Mouse (Mus musculus) embryo, embryonic 10.5 days (tissue): ENCODE results near the gene Rundc3a.
"Not testable (repeated sequence)": the region's sequence is repeated elsewhere in the genome, so short reads cannot be mapped to it uniquely, and the experiment has no call there.

Source experiments
- DNase-seq: peaks from one replicate; pipeline ENCODE4 v3.0.0-alpha.2; 2015; ENCODE audit warnings: low spot score

Rundc3a gene

GRCm38 (mm10) chr11:102393238-102393634 lies at the start of gene Rundc3a:
TSS of gene Rundc3a (plus strand) at chr11:102393403.
- peak; percentile 93 for DNase-seq

- DNase-seq = no peak
Measured at GRCm38 (mm10) chr11:102344458-102344857, 48.7 kb upstream of the Rundc3a start.

DNA sequence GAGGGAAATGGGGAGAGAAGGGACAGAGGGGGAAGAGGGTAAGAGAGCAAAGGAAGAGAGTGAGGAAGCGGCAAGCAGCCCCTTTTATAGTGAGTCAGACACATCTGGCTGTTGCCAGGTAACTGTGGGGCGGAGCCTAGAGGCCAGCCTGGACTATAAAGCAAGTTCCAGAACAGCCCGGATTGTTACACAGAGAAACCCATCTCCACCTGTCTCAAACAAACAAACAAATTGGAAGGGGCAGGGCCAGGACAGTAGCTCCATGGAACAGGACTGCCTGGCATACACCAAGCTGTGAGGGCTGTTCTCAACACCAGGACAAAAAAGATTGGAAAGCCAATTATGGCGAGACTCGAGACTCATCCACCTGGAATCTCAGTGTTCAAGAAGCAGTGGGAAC lies 46.3 kb upstream of the Rundc3a start:
- DNase-seq = no peak

DNA sequence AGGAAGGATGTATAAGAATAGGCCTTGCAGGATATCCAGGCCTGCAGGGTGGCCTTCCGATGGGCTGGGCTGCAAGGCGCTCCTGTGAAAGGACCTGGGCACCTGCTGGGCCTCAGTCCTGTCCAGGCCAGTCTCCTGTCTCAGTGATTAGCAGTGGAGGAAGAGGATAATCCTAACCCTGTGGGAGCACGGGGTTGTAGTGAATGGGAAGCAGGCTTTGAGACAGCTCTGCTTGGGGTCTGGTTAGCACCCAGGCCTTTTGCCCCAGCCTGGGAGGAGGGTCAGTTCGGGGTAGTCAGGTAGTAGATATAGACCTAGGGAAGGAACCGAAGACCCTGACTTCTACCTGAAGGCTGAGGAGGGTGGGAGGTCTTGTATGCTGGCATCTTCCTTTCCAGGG lies 45.5 kb upstream of the Rundc3a start:
- DNase-seq = no peak

DNA sequence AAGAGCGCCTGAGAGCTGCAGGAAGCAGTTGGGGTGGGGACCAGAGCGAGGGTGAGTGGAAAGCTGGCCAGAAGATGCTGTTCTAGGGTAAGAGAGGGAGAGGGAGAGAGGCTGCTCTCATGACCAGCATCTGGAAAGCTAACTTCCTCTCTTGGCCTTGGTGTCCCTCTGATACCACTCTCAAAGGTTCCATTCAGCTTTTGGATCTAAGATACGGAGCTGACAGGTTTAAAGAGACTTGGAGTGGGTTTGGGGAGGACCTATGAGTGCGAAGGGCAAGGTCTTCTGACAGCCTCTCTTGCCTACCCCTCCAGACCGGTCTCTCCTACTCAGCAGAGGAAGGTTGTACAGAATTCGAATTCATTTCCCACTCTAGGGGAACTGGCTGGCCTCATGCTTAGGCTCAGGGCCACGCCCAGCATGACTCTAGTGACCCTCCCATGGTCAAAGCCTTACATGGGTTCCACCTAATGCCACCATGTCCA lies 45.1 kb upstream of the Rundc3a start:
- no peak for DNase-seq

DNA sequence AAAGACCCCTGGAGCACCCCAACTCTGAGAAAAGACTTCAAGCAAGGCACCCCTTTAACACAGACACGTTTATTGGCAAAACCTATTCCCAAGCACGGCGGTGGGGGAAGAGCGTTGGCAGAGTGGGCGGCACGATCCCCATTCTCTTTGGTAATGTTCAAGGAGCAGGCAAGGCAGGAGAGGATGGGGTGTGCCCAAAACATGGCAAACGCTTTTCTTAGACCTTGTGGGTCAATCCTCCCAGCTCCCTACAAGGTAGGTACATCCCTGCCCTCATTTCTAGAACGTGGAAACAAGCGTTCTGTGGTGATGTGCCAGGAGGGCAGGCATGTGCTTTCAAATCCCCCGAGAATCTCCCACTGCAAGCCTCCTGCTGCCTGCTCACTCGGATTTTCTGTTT lies 44.4 kb upstream of the Rundc3a start:
- DNase-seq = no peak

- DNase-seq = no peak
Measured at GRCm38 (mm10) chr11:102349189-102349954, 43.8 kb upstream of the Rundc3a start.

DNA sequence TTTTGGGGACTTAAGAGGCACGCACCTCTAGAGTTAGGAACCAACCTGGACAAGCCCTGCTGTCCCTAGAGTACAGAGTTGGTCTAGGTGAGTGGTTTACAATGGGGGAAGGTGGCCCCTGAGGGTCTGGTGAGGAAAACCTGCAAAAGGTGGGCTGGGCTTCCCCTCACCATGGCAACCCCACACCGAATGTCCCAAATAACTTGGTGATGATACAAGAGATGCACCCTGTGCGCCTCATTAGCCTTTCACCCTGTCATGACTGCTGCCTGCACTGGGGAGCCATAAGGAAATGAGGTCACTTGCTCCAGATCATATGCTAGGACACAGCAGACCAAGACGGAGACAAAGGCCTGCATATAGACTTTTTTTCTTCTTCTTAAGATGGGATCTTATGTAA lies 42.8 kb upstream of the Rundc3a start:
- DNase-seq = no peak

DNA sequence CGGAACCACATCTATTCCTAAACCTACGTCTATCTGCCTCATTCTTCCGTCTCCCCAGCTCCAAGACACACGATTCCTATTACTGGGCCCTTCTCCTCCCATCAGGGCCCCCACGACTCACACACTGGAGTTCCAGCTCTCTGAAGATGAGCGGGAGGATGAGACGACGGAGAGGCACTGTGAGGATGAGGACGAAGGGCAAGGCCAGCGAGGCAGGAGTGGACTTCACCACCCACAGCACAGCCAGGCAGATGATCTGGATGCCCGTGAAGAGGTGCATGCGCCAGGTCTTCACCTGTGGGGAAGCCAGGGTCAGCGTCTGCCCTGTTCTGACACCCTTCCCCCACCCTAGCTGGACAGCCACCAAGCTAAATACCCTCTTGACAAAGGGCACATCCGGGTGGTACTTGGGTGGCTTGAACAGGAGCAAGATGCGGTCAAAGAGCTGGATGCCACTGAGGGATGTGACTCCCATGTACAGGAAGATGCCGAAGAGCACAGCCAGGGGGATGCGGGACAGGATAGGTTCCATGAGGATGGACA lies 42.2 kb upstream of the Rundc3a start:
- no peak for DNase-seq

DNA sequence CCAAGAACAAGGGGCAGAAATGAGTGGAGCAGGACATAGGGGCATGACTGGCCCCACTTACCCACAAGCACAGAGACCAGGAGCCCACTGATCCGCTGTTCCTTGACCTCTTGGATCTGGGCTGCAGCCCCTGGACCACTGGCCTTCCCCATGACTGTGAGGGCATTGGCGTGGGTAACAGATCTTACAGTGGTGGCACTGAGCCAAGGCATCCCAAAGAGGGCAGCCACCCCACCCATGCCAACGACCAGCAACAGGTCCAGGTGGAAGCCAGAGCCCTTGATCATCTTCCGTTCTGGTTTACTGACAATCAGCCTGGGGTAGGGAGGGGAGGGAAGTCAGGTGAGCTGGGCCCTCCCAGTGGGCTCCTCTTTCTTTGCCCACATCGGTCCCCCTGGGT lies 40.8 kb upstream of the Rundc3a start:
- DNase-seq = no peak

DNA sequence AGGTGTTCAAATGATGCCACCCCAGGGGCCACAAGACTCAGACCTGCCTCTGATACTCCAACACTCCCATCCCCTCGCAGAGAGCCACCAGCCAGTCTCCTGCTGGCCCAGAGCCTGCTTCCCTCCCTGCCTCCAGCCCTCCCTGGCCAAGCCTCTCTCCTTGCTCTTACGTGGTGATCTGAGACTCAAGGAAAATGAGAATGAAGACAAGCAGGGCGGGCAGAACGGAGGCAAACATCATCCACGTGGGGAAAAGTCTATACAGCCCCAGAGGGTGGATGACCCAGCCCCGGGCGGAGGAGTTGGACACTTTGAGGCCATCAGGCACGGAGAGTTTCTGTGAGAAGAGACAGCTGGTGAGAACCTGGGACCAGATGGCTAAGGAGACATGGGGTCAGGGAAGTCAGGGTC lies 40.2 kb upstream of the Rundc3a start:
- no peak for DNase-seq

- DNase-seq = no peak
Measured at GRCm38 (mm10) chr11:102355501-102355900, 37.7 kb upstream of the Rundc3a start.

DNA sequence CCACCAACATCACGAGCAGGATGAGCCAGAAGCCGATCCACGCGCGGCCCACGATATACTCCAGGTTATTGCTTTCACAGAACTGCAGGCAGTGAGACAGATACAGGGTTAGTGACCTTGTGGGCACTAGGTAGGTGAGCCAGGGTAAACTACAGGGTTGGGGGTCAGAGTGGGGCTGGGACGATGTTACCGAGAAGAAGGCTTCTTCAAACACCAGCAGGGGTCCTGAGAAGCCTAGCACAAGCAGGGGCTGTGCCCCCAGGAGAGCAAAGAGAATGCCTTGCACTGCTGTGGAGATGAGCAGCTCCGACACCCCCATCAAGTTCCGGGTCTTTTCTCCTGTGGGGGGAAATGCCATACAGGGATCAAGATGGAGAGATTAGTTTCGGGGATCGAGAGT lies 37.0 kb upstream of the Rundc3a start:
- no peak for DNase-seq

- no peak for DNase-seq
Measured at GRCm38 (mm10) chr11:102356636-102357350, 36.4 kb upstream of the Rundc3a start.

DNA sequence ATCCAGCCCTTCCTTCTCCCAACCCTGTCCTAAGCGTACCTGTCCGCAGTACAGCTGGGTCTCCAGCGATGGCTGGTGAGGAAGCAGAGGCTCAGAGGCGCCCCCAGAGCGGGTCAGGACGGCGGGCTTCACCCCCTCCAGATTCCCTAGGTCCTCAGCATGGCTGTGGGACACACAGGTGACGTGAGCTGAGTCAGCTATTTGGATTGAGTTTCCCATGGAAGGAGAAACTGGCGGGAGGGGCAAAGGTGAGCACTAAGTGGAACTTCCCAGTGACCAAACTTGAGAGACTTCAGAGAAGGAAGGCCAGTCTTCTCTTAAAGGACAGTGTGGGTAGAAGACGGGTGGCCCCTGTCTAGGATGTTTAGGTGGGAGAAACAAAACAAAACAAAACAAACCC lies 34.8 kb upstream of the Rundc3a start:
- DNase-seq = no peak

DNA sequence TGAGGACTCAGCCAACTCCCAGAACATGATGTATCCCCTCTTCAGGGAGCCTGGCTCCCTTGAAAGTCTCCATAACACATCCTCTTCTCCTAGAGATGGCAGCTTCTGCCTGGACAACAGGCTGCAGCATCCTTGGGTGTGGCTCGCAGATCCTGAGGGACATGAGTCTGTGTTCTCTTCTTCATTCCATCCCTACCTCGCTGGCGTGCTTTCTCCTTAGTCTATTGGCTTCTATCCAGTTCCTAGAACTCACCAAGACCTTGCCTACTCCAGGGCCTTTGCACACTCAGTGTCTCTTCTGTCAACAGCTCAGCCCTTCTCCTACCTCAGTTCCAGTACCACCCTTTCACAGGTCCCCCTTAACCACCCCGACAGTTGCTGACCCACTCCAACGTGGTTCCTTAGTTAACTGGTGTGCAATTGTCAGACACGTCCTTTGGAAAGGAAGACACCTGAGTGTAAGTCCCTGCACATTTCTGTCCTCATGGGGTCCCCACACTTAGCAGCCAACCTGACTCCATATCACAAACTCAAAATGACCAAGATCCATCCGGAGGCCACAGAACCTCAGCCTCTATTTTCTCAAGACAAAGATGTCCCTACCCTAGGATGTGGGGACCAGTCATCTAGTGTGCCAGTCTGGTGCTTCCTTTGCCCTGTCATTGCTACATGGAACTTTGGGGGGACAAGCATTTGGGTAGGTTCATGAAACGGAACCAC lies 31.3 kb upstream of the Rundc3a start:
- no peak for DNase-seq

- DNase-seq = no peak
Measured at GRCm38 (mm10) chr11:102363623-102364022, 29.6 kb upstream of the Rundc3a start.

- no peak for DNase-seq
Measured at GRCm38 (mm10) chr11:102364570-102365371, 28.4 kb upstream of the Rundc3a start.

DNA sequence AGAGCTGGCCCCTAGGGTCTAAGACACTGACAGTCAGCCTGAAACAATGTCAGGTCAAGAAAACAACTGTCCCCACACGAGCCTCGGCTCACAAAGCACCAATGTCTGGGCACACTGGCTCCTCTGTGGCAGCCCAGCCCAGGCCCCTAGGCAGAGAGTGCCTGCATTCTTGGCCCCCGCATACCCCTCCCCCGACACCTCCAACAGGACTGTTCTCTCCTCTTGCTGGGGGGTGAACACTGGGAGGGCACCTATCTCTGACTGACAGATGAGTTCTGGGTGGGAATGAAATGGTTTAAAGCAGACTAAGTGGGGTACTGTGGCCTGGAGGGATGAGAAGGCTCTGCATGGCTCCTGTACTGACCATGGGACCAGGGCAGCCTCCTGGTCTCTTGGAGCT lies 27.5 kb upstream of the Rundc3a start:
- DNase-seq = no peak

DNA sequence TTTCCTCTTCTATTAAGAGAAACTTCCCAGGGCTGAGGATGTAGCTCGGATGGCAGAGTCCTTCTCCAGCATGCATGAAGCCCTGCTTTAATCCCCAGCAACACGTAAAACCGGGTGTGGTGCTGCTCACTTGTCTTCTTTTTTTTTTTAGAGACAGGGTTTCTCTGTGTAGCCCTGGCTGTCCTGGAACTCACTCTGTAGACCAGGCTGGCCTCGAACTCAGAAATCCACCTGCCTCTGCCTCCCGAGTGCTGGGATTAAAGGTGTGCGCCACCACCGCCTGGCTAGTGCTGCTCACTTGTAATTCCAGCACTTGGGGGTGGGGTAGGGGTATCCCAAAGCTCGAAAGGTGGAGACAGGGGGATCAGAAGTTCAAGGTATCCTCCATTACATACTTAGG lies 27.1 kb upstream of the Rundc3a start, which contains the start of gene Slc4a1:
Gene Slc4a1 (minus strand): TSS at position 101 of the 400 bp plus-strand sequence.
- not testable (repeated sequence) for DNase-seq

GRCm38 (mm10) chr11:102367504-102368280 lies 25.5 kb upstream of the Rundc3a start:
- DNase-seq = no peak
